Mouse (Mus musculus): ENCODE results near the gene Prpf4. TPM values are rescaled to one million over a fixed set of nuclear protein-coding genes. Genes with fewer than 3 reads are reported as not detected.

The Prpf4 gene
- polyA plus RNA-seq, 1 experiment from 2014 or later: 28.0 TPM

DNA sequence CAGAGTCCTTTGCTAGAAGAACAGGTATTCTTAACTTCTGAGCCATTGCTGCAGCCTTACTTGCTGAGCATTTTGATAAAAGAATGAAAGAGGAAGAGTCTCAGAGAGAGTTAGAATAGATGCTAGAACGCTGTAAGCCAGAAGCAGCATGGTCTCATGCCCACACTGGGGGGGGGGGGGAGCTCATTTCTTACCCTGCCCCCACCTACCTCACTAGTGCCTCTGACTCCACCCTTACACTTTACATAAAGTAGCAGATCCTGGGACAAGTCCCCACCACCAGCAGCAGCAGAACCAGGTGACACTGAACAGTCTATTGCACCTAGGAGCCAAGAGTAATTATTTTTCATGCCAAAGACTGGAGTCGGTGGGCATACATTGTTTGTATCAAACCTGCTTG, 66.5 kb downstream of the Prpf4 start:
- WGBS: 78% methylated on average over 2 of the region's 2 CpGs
- H3K4me1 ChIP-seq (ENCODE audit: control insufficient read depth, insufficient read depth, low read length): peaks cover 9% of the 10 kb centered on the region; the same call in 1 of the 2 replicates
- no peak overlapping the region for H3K27ac ChIP-seq (ENCODE audit: low read depth, low read length)
- H3K9ac ChIP-seq (ENCODE audit: low read length): no peak overlapping the region
- no peak for ATAC-seq (ENCODE audit: low FRiP score)
- no peaks in the 10 kb centered on the region for H3K36me3 ChIP-seq (ENCODE audit: control insufficient read depth, insufficient read depth, low read length)
- H3K27me3 ChIP-seq (ENCODE audit: control insufficient read depth, insufficient read depth, low read length): peaks cover 4% of the 10 kb centered on the region
- no peak for DNase-seq (ENCODE audit: low spot score, missing footprints)
- H3K9me3 ChIP-seq (ENCODE audit: control insufficient read depth, low read length): no peaks in the 10 kb centered on the region
- no peak overlapping the region for H3K4me2 ChIP-seq
- no peak overlapping the region for H3K4me3 ChIP-seq (ENCODE audit: low read depth, low read length)

DNA sequence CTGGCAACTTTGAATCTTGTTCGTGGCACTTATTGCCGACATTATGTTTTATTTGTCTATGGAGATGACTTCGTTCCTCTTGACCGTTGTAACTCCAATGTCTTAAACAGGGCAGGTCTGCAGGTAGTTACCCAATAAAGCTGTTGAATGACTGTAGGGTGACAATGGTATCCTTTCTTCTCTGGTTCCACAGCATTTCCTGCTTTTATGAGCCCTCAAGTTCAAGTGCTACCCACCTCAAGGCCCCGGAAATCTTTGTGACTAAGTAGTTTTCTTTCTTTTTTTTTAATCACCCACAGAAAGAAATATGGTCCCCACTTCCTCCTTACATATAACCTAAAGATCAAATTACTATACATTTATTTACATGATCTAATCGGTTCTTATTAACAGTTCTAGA, 67.2 kb downstream of the Prpf4 start:
- Histone ChIP-seq H3K9me3 (ENCODE audit: control insufficient read depth, low read length) (no peaks in the 10 kb centered on the region), H3K9ac (ENCODE audit: low read length) (no peak overlapping the region), H3K4me1 (ENCODE audit: control insufficient read depth, insufficient read depth, low read length) (peaks cover 3% of the 10 kb centered on the region; the same call in 1 of the 2 replicates), H3K4me2 (no peak overlapping the region), H3K27me3 (ENCODE audit: control insufficient read depth, insufficient read depth, low read length) (peaks cover 11% of the 10 kb centered on the region), H3K27ac (ENCODE audit: low read depth, low read length) (no peak overlapping the region), H3K36me3 (ENCODE audit: control insufficient read depth, insufficient read depth, low read length) (no peaks in the 10 kb centered on the region), H3K4me3 (ENCODE audit: low read depth, low read length) (no peak overlapping the region)
- DNase-seq (ENCODE audit: low spot score, missing footprints): no peak
- no peak for ATAC-seq (ENCODE audit: low FRiP score)
- 92% methylated on average over 6 of the region's 6 CpGs for WGBS

Other genes starting within 250 kb of the Prpf4 start
- 29.3 and 35.7 TPM in 2 replicates for gene Zfp37, start 177.8 kb upstream of the Prpf4 start, polyA plus RNA-seq (2014; fragmentation: Nextera tagmentation; extraction: Ambion mirVana)
- 9.1 and 10.2 TPM in 2 replicates for gene Slc31a2, start 146.2 kb upstream of the Prpf4 start, polyA plus RNA-seq (2014; fragmentation: Nextera tagmentation; extraction: Ambion mirVana)
- 17.9 and 19.6 TPM in 2 replicates for gene Fkbp15, start 48.2 kb upstream of the Prpf4 start, polyA plus RNA-seq (2014; fragmentation: Nextera tagmentation; extraction: Ambion mirVana)
- 50.2 and 52.4 TPM in 2 replicates for gene Slc31a1, start 48.1 kb upstream of the Prpf4 start, polyA plus RNA-seq (2014; fragmentation: Nextera tagmentation; extraction: Ambion mirVana)
- gene Cdc26, start 155 bp upstream of the Prpf4 start, polyA plus RNA-seq (2014; fragmentation: Nextera tagmentation; extraction: Ambion mirVana): 176 and 178 TPM in 2 replicates
- not detected in 2 replicates for gene Rnf183, start 26.5 kb downstream of the Prpf4 start, polyA plus RNA-seq (2014; fragmentation: Nextera tagmentation; extraction: Ambion mirVana)
- 6.3 and 7.9 TPM in 2 replicates for gene Wdr31, start 62.1 kb downstream of the Prpf4 start, polyA plus RNA-seq (2014; fragmentation: Nextera tagmentation; extraction: Ambion mirVana)
- gene Bspry, start 71.3 kb downstream of the Prpf4 start, polyA plus RNA-seq (2014; fragmentation: Nextera tagmentation; extraction: Ambion mirVana): 0.46 and 0.66 TPM in 2 replicates
- 10.8 and 12.1 TPM in 2 replicates for gene Hdhd3, start 94.7 kb downstream of the Prpf4 start, polyA plus RNA-seq (2014; fragmentation: Nextera tagmentation; extraction: Ambion mirVana)
- gene Alad, start 111.1 kb downstream of the Prpf4 start, polyA plus RNA-seq (2014; fragmentation: Nextera tagmentation; extraction: Ambion mirVana): 86.8 and 90.8 TPM in 2 replicates
- 137 TPM in 2 replicates for gene Pole3, start 116.3 kb downstream of the Prpf4 start, polyA plus RNA-seq (2014; fragmentation: Nextera tagmentation; extraction: Ambion mirVana)
- 1.1 and 1.8 TPM in 2 replicates for gene 4933430I17Rik, start 116.6 kb downstream of the Prpf4 start, polyA plus RNA-seq (2014; fragmentation: Nextera tagmentation; extraction: Ambion mirVana)
- gene Rgs3, start 151.1 kb downstream of the Prpf4 start, polyA plus RNA-seq (2014; fragmentation: Nextera tagmentation; extraction: Ambion mirVana): 22.3 and 23.9 TPM in 2 replicates